Mouse (Mus musculus) 416B (cell line): Measurements from ENCODE around the gene Gm9045.
"Not testable (repeated sequence)": the region's sequence is repeated elsewhere in the genome, so short reads cannot be mapped to it uniquely, and the experiment has no call there.

ENCODE experiments used
- DNase-seq: peaks from one replicate; pipeline ENCODE4 v3.0.0; 2011; ENCODE audit warnings: low read depth

The Gm9045 gene

DNA sequence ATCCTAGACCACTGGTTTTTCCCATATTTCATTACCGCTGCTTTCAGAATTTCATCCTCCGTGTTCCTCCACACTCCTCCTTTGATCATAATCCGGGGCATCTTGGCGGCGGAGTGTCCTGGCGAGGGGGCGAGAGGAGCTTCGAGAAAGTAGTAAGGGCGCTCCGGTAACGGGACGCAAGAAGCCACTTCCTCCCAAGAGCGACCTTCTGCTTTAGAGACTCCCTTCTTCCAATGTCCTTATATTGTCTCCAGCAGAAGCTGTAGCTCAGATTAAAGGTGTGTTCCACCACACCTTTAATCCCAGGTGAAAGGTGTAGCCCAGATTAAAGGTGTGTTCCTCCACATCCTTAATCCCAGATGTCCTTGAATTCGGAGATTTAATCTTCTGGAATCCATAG, at the start of gene Gm9045:
TSS of gene Gm9045 (minus strand) at position 101 of the 400 bp plus-strand sequence.
- not testable (repeated sequence) for DNase-seq

DNA sequence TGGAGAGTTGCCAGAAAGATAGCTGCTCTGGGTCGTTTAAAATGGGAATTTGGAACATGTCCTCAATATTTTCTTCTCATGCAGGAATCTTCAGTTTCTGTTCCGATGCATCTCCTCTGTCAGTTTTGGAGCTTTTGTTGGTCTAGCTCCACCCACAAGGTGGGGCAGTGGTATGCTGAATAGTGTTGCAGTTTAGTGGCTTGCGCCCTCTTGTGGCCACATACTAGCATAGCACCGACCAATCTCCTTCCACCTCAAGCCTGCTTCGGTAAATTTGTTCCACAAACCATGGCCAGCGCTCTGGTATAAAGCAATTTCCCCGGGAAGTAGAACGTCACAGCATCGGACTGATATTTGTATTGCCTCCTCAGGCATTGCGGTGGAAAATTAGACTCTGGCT, 32.8 kb upstream of the Gm9045 start:
- DNase-seq = peak; percentile 84

DNA sequence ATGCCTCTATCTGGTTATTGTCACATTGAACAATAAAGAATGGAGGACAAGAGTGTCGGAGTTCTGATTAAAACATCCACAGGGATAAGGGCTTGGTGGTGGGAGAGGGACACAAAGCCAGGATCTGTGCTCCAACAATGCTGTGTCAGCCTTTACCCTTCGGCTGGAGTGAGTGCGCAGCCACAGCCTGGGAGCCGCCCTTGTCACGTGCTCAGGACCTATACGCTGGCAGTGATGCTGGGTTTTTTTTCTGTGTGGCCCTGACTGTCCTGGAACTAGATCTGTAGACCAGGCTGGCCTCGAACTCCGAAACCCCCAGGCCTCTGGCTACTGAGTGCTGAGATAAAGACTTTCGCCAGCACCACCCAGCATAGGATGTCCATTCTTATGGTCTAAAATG, 31.9 kb upstream of the Gm9045 start:
- DNase-seq = no peak

DNA sequence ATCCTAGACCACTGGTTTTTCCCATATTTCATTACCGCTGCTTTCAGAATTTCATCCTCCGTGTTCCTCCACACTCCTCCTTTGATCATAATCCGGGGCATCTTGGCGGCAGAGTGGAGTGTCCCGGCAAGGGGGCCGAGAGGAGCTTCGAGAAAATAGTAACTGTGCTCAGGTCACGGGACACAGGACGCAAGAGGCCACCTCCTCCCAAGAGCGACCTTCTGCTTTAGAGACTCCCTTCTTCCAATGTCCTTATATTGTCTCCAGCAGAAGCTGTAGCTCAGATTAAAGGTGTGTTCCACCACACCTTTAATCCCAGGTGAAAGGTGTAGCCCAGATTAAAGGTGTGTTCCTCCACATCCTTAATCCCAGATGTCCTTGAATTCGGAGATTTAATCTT, 16.4 kb upstream of the Gm9045 start, which contains the start of gene Gm9049:
TSS of gene Gm9049 (minus strand) at position 101 of the 400 bp plus-strand sequence.
- DNase-seq = not testable (repeated sequence)

DNA sequence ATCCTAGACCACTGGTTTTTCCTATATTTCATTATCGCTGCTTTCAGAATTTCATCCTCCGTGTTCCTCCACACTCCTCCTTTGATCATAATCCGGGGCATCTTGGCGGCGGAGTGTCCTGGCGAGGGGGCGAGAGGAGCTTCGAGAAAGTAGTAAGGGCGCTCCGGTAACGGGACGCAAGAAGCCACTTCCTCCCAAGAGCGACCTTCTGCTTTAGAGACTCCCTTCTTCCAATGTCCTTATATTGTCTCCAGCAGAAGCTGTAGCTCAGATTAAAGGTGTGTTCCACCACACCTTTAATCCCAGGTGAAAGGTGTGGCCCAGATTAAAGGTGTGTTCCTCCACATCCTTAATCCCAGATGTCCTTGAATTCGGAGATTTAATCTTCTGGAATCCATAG, 10.9 kb upstream of the Gm9045 start, which contains the start of gene Gm9048:
TSS of gene Gm9048 (minus strand) at position 101 of the 400 bp plus-strand sequence.
- not testable (repeated sequence) for DNase-seq

DNA sequence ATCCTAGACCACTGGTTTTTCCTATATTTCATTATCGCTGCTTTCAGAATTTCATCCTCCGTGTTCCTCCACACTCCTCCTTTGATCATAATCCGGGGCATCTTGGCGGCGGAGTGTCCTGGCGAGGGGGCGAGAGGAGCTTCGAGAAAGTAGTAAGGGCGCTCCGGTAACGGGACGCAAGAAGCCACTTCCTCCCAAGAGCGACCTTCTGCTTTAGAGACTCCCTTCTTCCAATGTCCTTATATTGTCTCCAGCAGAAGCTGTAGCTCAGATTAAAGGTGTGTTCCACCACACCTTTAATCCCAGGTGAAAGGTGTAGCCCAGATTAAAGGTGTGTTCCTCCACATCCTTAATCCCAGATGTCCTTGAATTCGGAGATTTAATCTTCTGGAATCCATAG, 5.5 kb upstream of the Gm9045 start, which contains the start of gene Gm9046:
TSS of gene Gm9046 (minus strand) at position 101 of the 400 bp plus-strand sequence.
- DNase-seq = not testable (repeated sequence)

DNA sequence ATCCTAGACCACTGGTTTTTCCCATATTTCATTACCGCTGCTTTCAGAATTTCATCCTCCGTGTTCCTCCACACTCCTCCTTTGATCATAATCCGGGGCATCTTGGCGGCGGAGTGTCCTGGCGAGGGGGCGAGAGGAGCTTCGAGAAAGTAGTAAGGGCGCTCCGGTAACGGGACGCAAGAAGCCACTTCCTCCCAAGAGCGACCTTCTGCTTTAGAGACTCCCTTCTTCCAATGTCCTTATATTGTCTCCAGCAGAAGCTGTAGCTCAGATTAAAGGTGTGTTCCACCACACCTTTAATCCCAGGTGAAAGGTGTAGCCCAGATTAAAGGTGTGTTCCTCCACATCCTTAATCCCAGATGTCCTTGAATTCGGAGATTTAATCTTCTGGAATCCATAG, 5.3 kb downstream of the Gm9045 start, which contains the start of gene Gm9044:
TSS of gene Gm9044 (minus strand) at position 101 of the 400 bp plus-strand sequence.
- not testable (repeated sequence) for DNase-seq

DNA sequence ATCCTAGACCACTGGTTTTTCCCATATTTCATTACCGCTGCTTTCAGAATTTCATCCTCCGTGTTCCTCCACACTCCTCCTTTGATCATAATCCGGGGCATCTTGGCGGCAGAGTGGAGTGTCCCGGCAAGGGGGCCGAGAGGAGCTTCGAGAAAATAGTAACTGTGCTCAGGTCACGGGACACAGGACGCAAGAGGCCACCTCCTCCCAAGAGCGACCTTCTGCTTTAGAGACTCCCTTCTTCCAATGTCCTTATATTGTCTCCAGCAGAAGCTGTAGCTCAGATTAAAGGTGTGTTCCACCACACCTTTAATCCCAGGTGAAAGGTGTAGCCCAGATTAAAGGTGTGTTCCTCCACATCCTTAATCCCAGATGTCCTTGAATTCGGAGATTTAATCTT, 10.8 kb downstream of the Gm9045 start, which contains the start of gene Gm9040:
TSS of gene Gm9040 (minus strand) at position 101 of the 400 bp plus-strand sequence.
- DNase-seq = not testable (repeated sequence)

DNA sequence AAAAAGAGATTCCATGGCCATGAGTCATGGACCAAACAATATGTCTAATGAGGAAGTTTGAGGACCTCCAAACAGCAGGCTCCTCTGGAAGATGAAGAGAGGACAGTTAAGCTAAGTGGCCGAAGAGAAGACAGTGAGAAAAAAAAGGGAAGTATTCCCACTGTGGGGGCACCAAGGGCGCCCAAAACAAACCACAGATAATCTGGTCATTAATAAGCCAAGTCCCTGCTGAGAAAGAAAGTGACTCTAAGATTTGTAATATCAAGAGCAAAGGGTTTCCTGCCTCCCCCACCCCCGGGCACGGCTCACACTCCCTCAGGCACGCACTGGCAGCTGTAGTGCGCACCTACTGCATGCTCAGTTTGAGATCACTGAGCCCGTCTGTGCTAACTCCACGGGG, 18.6 kb downstream of the Gm9045 start:
- DNase-seq = no peak

DNA sequence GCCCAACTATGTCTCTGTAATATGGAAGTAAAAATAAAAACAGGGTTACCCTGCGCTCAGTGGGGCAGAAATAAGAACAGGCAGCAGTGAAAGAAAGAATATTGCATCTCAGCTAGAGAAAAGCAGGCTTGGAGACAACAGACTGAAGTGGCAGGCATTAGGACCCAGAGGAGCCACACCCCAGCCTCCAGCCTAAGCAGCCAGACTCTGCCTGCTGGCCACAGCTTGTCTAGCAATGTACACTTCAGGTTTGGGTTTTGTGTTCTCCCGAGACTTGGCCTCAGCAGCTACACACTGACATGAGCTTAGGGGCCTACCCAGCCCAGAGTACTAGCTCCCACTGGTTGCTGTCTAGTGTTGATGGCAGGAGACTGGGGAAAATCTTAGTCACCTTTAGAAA, 35.5 kb downstream of the Gm9045 start:
- DNase-seq = not testable (repeated sequence)

DNA sequence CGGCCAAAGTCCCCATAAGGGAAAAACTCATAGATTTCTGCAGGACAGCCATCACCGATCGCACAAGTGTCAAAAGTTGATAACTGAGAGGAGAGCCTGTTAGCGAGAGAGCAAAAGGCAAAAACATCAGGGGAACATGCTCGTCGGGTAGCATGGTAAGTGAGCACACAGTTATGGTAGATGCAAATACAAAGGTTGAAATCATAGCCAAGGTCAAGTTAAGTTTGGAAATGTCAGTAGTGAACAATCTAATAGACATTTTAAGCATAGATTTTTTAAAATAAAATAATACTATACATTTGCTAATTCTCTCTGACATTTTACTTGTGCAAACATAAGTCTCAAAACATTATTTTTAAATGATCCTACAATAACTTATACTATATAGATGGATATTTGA, 42.7 kb downstream of the Gm9045 start, which contains the start of gene Iltifb:
TSS of gene Iltifb (minus strand) at position 101 of the 400 bp plus-strand sequence.
- DNase-seq = no peak
